Mouse (Mus musculus) lung, adult 2 months (tissue): Measurements from ENCODE around the gene Rpap1. TPM values are rescaled to one million over a fixed set of nuclear protein-coding genes. Genes with fewer than 3 reads are reported as not detected.

Source experiments
- DNase-seq: peaks from one replicate; pipeline ENCODE4 v3.0.0; 2022
- H3K4me1 ChIP-seq: fragments of 200-500 bp; 2 replicates; pipeline ENCODE4 v1.6.1; 2011; ENCODE audit warnings: low read length; ENCODE audit not compliant: control insufficient read depth, insufficient read depth
- H3K4me3 ChIP-seq: fragments of 200-500 bp; replicated peaks from 2 replicates; pipeline ENCODE3; 2011; ENCODE audit warnings: low read depth, mild to moderate bottlenecking, control low read depth, low read length; ENCODE audit errors: extremely low read depth
- CTCF ChIP-seq: fragments of 200-500 bp; IDR thresholded peaks from 2 replicates; pipeline ENCODE4 v1.5.1; 2011; ENCODE audit warnings: mild to moderate bottlenecking, low read length, control low read depth; ENCODE audit not compliant: insufficient read depth
- POLR2A ChIP-seq: fragments of 200-500 bp; IDR thresholded peaks from 2 replicates; pipeline ENCODE4 v1.6.1; 2011; ENCODE audit warnings: low read depth, mild to moderate bottlenecking, control low read depth, low read length, borderline replicate concordance; ENCODE audit errors: extremely low read depth
- WGBS: fragments of 180-500 bp; shearing (Covaris S2); methylation state at CpG from one replicate; pipeline ENCODE4 v1.1.7; 2018; 5-methylcytosine and 5-hydroxymethylcytosine counted together
- polyA plus RNA-seq: library from polyadenylated mRNA; depleted of rRNA; stranded (reverse); fragments of >200 nt; gene quantifications from 2 replicates; pipeline ENCODE4 v1.2.3, GENCODE M21; 2012

Gene Rpap1
- polyA plus RNA-seq, 1 experiment = 24.5 TPM

GRCm38 (mm10) chr2:119810890-119811289, 23.6 kb upstream of the Rpap1 start:
- WGBS = 88% methylated on average over 12 of the region's 12 CpGs
- Histone ChIP-seq H3K4me1 (no peaks in the 10 kb centered on the region), H3K4me3 (no peak overlapping the region)
- no peak for DNase-seq
- TF ChIP-seq CTCF (no peak), POLR2A (no peak)

GRCm38 (mm10) chr2:119808881-119809280, 21.5 kb upstream of the Rpap1 start:
- no peak for DNase-seq
- H3K4me3 ChIP-seq = no peak overlapping the region
- 32% methylated on average over 4 of the region's 4 CpGs for WGBS
- TF ChIP-seq CTCF (no peak), POLR2A (no peak)
- H3K4me1 ChIP-seq = no peaks in the 10 kb centered on the region

GRCm38 (mm10) chr2:119808438-119808837, 21.1 kb upstream of the Rpap1 start:
- Histone ChIP-seq H3K4me1 (no peaks in the 10 kb centered on the region), H3K4me3 (no peak overlapping the region)
- TF ChIP-seq POLR2A = no peak
- TF ChIP-seq CTCF = no peak
- WGBS = 56% methylated on average over 4 of the region's 4 CpGs
- DNase-seq = no peak

- TF ChIP-seq POLR2A (no peak), CTCF (no peak)
- Histone ChIP-seq H3K4me3 (no peak overlapping the region), H3K4me1 (no peaks in the 10 kb centered on the region)
- WGBS = 79% methylated on average over 8 of the region's 8 CpGs
- no peak for DNase-seq
Measured at GRCm38 (mm10) chr2:119805536-119805935, 18.2 kb upstream of the Rpap1 start.

DNA sequence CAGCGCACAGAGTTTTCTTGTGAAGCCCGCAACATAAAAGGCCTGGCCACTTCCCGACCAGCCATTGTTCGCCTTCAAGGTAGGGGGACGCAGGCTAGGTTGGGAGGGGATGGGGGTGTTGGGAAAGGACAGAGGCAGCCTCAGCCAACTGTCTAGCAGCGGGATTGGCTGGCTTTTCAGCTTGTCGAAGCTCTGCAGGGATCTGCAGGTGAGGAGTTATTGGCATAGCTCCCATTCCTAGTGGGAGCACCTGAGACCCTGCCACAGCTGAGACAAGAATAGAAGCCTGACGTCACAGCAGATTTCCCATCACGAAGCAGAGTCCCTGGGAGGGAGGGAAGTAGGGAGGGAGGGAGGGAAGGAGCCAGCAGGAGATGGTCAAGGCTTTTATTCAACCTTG, 17.4 kb upstream of the Rpap1 start:
- 69% methylated on average over 9 of the region's 9 CpGs for WGBS
- TF ChIP-seq CTCF (no peak), POLR2A (no peak)
- no peak overlapping the region for H3K4me3 ChIP-seq
- H3K4me1 ChIP-seq = peaks cover 2% of the 10 kb centered on the region; the same call in 1 of the 2 replicates
- no peak for DNase-seq

- TF ChIP-seq POLR2A = no peak
- no peak for TF ChIP-seq CTCF
- DNase-seq = no peak
- Histone ChIP-seq H3K4me1 (peaks cover 2% of the 10 kb centered on the region; the same call in 1 of the 2 replicates), H3K4me3 (no peak overlapping the region)
- WGBS = 86% methylated on average over 5 of the region's 5 CpGs
Measured at GRCm38 (mm10) chr2:119804275-119804628, 16.9 kb upstream of the Rpap1 start.

DNA sequence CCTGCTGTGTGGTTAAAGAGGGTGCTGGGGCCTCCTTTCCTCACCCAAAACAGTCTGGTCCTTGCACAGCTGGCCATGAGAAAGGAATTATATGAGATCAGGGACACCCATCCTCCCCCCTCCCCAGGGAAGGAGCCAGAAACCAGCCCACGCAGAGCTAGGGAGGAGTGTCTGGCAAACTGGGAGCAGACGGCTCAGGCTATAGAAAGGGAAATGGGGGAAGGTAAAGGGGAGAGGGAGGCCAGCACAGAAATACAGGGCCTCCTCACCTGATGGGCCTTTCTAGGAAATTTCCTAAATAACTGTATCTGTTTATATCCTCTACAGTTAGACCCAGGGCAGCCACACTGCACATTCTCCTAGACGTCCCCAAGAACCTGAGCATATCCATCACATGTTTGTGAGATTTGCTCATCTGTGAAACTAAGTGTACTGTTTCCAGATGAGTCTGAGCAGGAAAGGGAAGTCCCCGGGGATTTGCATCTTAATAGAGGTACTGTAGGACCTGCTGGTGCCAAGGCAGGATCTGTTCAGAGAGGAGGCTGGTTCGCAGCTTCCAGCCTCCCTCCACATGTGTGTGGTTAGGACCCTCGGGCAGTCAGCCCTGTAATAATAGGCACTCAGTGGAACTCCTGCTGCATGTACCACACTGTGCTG, 16.4 kb upstream of the Rpap1 start:
- 60% methylated on average over 6 of the region's 6 CpGs for WGBS
- no peak for TF ChIP-seq POLR2A
- no peak for TF ChIP-seq CTCF
- DNase-seq = no peak
- H3K4me1 ChIP-seq = peaks cover 2% of the 10 kb centered on the region; the same call in 1 of the 2 replicates
- H3K4me3 ChIP-seq = no peak overlapping the region

DNA sequence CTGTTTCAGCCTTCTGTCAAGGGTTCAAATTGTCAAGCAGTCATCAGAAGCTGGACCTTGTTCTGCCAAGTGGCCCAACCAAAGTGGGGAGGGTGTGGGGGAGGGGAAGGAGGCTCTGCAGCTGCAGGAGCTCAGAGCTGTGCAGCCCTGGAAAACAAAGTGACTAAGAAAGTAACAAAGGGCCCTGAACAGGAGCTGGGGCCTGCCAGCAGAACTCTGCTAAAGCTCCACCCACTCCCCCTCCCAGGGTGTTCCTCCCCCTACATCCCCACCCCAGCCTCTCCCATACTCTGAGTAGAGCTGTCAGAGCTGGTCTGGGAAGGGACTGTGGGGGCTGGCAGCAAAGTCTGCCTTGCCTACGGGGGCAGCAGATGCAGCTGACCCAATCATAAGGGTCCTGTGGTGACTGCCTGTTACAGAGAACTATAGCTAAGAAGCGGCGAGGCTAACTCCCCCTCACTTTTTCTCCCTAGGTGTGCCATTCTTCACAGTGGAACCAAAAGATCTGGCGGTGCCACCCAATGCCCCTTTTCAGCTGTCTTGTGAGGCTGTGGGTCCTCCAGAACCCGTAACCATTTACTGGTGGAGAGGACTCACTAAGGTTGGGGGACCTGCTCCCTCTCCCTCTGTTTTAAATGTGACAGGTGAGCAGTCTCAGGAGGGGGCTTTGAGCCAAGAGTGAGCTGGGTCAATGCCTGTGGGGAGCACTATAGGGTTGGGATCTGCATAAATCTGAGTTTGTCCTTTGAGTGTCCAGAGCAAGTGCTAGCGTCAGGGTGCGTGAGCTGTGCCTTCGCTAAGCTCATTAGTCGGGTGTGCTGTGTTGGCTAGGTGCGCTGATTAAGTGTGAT, 15.7 kb upstream of the Rpap1 start:
- peaks cover 7% of the 10 kb centered on the region for H3K4me1 ChIP-seq
- no peak overlapping the region for H3K4me3 ChIP-seq
- WGBS = 79% methylated on average over 10 of the region's 10 CpGs
- TF ChIP-seq CTCF (no peak), POLR2A (no peak)
- DNase-seq = no peak

- no peak for DNase-seq
- no peak overlapping the region for H3K4me3 ChIP-seq
- WGBS = 70% methylated on average over 15 of the region's 15 CpGs
- TF ChIP-seq POLR2A = no peak
- TF ChIP-seq CTCF = no peak
- peaks cover 7% of the 10 kb centered on the region for H3K4me1 ChIP-seq
Measured at GRCm38 (mm10) chr2:119800876-119801846, 13.8 kb upstream of the Rpap1 start.

- DNase-seq = peak; percentile 32
- TF ChIP-seq CTCF = no peak
- no peak for TF ChIP-seq POLR2A
- H3K4me3 ChIP-seq = peak overlapping the region; percentile 53
- WGBS = 2% methylated on average over 27 of the region's 27 CpGs
- H3K4me1 ChIP-seq = peaks cover 7% of the 10 kb centered on the region
Measured at GRCm38 (mm10) chr2:119799961-119800550, 12.7 kb upstream of the Rpap1 start.
